Mouse (Mus musculus): ENCODE measurements around the gene Tmem231.

Gene Tmem231

GRCm38 (mm10) chr8:111905500-111906121, 28.1 kb downstream of the Tmem231 start:
- in situ Hi-C loops (cut with MboI), result no loop called here

GRCm38 (mm10) chr8:111902080-111902479, 31.6 kb downstream of the Tmem231 start:
- in situ Hi-C loops (cut with MboI), result no loop called here

GRCm38 (mm10) chr8:111898586-111898985, 35.1 kb downstream of the Tmem231 start:
- in situ Hi-C loops (cut with MboI), result no loop called here

GRCm38 (mm10) chr8:111894955-111895354, 38.7 kb downstream of the Tmem231 start:
- in situ Hi-C loops (cut with MboI), result no loop called here

GRCm38 (mm10) chr8:111892615-111893014, 41.1 kb downstream of the Tmem231 start:
- in situ Hi-C loops (cut with MboI), result no loop called here

- in situ Hi-C loops (cut with MboI), result no loop called here
Measured at GRCm38 (mm10) chr8:111891983-111892382, 41.7 kb downstream of the Tmem231 start.

- in situ Hi-C loops (cut with MboI), result no loop called here
Measured at GRCm38 (mm10) chr8:111890911-111891303, 42.8 kb downstream of the Tmem231 start.

- in situ Hi-C loops (cut with MboI), result no loop called here
Measured at GRCm38 (mm10) chr8:111889931-111890910, 43.5 kb downstream of the Tmem231 start.

GRCm38 (mm10) chr8:111888091-111888650, 45.5 kb downstream of the Tmem231 start:
- in situ Hi-C loops (cut with MboI), result no loop called here

GRCm38 (mm10) chr8:111887479-111887878, 46.2 kb downstream of the Tmem231 start:
- in situ Hi-C loops (cut with MboI), result no loop called here

GRCm38 (mm10) chr8:111883615-111884014, 50.1 kb downstream of the Tmem231 start:
- in situ Hi-C loops (cut with MboI), result no loop called here

GRCm38 (mm10) chr8:111881591-111881990, 52.1 kb downstream of the Tmem231 start:
- in situ Hi-C loops (cut with MboI), result no loop called here

GRCm38 (mm10) chr8:111877711-111878110, 56.0 kb downstream of the Tmem231 start:
- in situ Hi-C loops (cut with MboI), result no loop called here

GRCm38 (mm10) chr8:111876355-111876948, 57.2 kb downstream of the Tmem231 start, which contains the start of gene Tmem170:
Gene Tmem170 (minus strand): TSS chr8:111876750.
- in situ Hi-C loops (cut with MboI), result no loop called here

- in situ Hi-C loops (cut with MboI), result no loop called here
Measured at GRCm38 (mm10) chr8:111875758-111876157, 57.9 kb downstream of the Tmem231 start.

GRCm38 (mm10) chr8:111871278-111871677, 62.4 kb downstream of the Tmem231 start:
- in situ Hi-C loops (cut with MboI), result loop anchor here (25.0 kb wide), 1 partner anchor 1766 kb away; the partner anchor contains the start of genes Mon1b and Syce1l

GRCm38 (mm10) chr8:111870379-111870778, 63.3 kb downstream of the Tmem231 start:
- in situ Hi-C loops (cut with MboI), result loop anchor here (25.0 kb wide), 1 partner anchor 1767 kb away; the partner anchor contains the start of genes Mon1b and Syce1l

GRCm38 (mm10) chr8:111868664-111869063, 65.0 kb downstream of the Tmem231 start:
- in situ Hi-C loops (cut with MboI), result loop anchor here (25.0 kb wide), 1 partner anchor 1769 kb away; the partner anchor contains the start of genes Mon1b and Syce1l

GRCm38 (mm10) chr8:111865857-111866256, 67.8 kb downstream of the Tmem231 start:
- in situ Hi-C loops (cut with MboI), result loop anchor here (25.0 kb wide), 1 partner anchor 1771 kb away; the partner anchor contains the start of genes Mon1b and Syce1l

- in situ Hi-C loops (cut with MboI), result loop anchor here (25.0 kb wide), 1 partner anchor 1772 kb away; the partner anchor contains the start of genes Mon1b and Syce1l
Measured at GRCm38 (mm10) chr8:111865130-111865852, 68.4 kb downstream of the Tmem231 start.

- in situ Hi-C loops (cut with MboI), result loop anchor here (25.0 kb wide), 1 partner anchor 1773 kb away; the partner anchor contains the start of genes Mon1b and Syce1l
Measured at GRCm38 (mm10) chr8:111864648-111865047, 69.0 kb downstream of the Tmem231 start.
